Mouse (Mus musculus) 3134 (cell line): Measurements from ENCODE around the gene Stra8.

Experiments
- DNase-seq: peaks from one replicate; pipeline ENCODE4 v3.0.0-alpha.2; 2011; ENCODE audit warnings: low spot score; ENCODE audit not compliant: insufficient read length; ENCODE audit errors: extremely low read depth

The Stra8 gene

DNA sequence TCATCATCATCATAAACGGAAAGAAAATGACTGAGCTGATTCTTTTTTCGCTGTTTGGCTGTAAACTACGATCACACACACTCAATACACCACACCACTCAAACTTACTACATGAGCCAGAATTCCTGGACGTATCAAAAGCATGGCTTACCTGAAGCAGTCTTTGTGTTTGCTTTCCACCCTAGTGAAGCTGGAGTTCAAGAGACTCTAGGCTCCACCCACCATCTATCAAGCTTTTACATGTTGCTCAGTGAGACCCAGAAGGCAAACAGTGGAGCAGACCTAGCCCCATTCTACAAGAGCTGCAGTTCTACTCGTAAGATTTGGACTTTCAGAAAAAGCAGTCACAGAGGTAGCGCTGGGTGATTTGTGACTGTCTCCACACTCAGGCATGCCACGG is 17.4 kb upstream of the Stra8 start:
- no peak for DNase-seq

DNA sequence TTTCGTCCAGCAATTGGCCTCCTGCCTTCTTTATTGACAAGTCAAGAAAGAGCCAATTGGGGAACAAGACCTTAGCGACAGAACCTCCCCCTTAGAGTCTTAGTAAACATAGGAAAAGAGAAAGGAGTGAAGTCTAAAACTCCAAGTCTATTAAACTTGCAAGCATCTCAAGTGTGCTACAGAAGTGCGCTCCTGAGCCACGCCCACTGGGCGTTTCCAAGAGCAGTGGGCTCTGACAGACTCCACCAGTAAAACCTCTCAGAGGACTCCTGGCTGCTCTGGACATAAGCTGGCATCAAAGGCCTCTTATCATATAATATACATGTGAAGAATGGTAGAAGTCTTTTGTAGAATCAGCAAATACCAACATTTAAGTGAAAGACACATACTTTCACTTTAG is 16.5 kb upstream of the Stra8 start:
- DNase-seq, result no peak

DNA sequence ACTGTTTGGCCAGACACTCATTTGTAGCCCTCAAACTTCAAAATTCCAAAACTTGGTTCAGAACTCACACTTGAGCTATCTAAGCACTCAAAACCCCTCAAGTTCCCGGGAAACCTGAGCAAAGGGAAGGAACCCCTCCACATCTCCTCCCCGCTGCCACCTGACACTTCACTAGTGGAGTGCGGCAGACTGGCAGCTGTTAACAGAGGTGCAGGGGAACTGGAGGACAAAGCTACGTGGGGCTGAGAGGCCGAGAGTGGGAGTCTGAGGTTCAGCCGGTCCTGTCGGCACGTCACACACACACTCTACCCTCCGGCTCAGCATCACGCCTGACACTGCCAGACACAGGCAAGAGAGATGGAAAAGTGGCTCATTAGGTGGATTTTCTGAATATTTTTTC is 16.1 kb upstream of the Stra8 start:
- no peak for DNase-seq

DNA sequence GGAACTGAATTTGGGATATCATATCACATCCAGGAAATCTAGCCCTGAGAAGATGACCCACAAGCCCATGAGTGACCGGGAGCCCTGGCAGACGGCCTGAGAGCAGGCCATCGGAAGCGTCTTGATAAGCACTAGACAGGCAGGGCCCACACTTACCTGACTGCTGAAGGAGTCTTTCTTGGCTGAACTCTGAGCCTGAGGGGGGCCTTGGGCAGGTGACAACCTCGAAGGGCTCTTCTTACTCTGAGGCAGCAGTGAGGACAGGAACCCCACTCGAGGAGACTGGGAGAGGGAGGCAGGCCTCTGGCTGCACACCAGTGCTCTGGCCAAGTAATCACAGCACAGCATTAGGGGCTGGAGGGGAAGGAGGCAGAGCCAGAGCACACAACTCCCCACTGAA is 15.6 kb upstream of the Stra8 start:
- no peak for DNase-seq

DNA sequence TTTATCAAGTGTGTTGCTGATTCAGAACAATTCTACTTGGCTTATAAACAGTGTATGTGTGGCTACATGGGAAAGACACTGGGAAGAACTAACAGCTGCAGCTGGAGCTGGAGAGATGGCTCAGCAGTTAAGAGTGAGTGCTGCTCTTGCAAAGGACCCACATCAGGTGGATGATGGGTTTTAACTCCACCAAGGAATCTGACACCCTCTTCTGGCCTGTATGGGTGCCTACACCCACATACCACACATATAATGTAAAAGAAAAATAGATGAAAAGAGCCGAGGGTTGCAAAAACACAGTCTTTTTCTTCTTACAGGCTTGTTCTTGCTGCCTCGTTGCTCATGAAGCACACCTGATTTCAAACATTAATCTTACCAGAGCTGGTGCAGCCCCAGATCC is 13.8 kb upstream of the Stra8 start:
- no peak for DNase-seq

DNA sequence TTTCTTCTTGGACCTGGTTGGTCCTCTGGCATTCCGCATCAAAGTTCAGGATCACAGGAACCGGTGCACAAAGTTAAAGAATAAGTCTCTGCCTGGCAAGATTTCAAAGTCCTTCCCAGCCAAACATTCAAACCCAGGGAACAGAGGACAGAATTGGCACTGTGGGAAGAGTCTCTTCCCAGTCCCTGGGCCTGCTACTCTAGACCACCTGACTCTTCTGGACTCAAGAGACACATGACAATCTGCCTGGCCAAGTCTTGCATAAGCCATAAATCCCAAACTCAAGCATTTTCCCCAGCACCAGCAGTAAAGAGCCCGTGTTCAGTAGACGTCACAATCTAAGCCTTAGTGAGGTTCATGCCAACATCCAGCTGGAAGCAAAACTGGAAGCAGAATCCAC is 13.3 kb upstream of the Stra8 start:
- DNase-seq, result no peak

DNA sequence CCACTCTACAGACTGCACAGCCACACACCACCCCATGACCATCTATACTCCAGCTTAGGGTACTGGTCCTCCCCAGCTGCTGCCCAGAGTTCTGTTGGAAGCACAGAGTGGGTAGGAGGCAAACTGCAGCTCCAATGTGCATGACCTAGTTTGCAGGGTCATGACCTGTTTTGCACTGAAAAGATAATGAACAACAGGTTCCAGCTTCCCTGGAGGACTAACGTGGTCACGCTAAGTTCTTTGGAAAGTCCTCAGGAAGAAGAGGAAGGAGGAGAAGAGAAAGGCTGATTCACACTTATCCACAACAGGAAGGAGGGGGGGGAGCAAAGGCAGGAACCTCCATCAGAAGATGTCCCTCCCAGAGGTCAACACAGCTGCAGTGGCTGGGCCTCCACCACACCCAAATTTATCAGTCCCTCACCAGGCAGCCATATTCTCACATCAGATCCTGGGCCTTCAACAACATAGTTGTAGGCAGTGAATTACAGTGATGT is 12.8 kb upstream of the Stra8 start:
- DNase-seq, result no peak

DNA sequence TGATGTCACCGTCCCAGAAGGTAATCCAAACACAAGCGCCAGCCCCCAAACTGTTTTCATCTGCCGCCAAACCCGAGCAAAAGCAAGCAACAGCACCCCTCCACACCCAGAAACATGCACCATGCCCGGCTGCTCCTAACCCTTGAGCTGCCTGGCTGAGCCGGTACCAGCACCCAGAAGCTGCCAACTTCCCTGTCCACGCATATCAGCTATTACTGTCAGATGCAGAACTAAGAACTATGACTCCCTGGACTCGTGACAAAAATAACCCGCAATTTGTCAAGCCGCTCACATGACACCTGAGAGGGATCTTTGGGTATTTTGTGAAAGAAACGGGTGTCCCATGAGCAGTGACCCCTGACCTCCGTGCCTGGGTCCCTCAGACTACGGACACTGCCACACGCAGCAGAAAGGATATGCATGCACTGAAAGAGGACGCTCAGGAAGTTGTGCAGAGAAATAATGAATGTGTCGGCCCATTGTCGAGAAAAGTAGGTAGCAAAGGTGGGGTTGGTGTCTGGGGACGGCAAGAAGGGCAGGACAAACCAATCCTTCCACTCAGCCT is 12.2 kb upstream of the Stra8 start:
- no peak for DNase-seq

DNA sequence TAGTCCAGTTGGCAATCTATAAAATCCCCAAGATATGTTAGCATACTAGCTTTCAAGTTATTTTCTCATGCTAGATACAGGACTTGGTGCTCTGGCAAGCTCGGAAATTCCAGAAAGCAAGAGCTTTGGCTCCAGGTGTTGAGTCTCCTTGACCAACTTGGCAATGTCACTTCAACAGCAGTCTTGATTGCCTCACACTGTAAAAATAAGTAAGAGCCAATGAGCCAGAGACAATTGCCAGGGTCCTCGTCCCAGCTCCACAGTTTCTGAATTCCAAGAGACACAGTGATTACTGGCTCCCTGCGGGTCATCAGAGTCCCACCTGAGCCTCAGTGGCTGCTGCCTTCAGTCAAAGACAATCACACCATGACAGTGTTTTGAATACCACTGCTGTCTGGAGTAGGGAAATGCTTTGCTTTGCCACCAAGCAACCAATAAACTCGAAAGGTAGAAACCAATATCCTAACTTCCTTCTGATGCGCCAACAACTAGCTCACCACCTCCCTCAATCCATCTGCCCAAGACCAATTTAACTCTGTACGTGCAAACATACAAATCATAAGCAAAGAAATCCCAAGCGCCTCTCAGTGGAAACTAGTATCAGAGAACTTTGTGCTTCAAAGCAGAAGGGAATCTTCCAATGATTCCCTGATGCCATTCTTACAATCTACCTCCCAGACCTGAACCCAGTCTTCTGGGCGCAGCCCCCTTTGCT is 10.2 kb upstream of the Stra8 start:
- DNase-seq, result no peak

DNA sequence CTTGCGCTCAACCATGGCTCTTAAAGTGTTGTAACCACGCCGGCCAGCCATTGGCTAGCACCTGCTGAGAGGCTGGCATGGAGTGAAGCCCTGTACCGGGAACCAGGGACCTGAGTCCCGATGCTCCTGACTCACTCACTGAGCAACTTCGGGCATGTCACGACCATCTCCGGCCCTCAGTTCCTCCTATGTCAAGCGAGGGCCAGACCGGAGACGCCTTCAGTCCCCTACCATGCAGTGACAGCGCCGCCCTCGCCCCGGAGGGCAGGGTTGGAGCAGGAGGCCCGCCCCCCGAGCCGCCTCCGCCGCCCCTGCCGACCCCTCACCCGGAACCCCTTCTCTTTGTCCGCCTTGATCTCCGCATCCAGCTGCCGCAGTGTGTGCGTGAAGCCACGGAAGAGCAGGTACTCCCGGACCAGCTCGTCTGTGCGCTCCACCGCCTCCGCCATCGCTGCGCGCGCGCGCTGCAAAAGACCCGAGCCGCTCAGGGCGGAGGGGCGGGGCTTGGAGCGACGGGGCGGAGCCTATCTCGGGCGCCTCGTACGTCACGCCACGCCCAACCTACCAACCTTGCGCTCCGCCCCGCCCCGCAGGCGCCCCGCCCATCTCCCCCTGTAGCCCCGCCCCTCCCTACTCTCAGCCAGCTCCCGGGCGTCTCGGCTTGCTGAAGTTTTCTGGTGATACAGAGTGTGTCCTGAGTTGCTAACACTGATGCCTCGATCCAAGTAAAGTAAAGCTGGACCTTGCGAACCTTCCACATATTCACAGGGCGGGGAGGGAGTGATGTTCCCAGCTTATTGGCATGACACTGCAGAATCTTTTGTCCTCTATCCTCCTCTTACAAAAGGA is 9.4 kb upstream of the Stra8 start, which contains the start of gene Wdr91:
Gene Wdr91 (minus strand): TSS at position 506 of the 849 bp plus-strand sequence.
- peak; percentile 90 for DNase-seq

DNA sequence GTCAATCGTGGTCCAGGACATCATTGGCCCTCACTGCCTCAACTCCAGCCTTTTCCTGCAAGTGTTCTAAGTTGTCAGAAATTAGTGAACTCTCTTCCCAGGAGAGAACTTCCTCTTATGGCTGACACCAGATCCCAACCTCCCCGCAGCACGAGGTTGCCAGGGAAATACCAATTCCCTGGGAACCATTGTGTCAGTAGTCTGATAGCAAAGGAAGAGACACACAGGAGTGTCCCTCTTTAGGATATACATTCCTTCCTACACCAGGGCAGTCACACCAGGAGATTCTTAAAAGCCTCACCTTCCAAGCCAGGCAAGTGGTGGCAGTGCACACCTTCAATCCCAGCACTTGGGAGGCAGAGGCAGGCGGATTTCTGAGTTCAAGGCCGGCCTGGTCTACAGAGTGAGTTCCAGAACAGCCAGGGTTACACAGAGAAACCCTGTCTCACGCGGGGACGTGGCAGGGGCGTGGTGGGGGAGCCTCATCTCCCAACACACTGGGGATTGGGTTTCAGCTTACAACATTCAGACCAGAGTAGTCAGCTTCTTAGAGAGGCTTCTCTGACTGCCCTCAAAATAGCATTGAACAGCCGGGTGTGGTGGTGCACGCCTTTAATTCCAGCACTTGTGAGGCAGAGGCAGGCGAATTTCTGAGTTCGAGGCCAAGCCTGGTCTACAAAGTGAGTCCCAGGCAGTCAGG is 6.5 kb upstream of the Stra8 start:
- DNase-seq, result no peak

DNA sequence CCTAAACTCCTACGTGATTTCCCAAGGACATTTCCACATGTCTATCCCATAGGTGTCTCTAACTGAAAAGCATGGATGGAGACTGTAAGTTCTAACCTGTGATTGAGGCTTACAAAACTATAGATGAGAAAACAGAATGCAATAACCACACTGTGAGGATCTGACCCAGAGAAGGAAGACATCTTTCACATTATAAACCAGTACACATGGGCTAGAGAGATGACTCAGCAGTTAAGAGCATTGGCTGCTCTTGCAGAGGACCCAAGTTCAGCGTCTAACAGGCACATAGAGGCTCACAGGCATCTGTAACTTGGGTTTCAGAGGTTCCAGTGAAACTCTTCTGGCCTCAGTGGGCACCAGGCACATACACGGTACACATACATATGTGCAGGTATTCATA is 5.5 kb upstream of the Stra8 start:
- DNase-seq, result no peak

DNA sequence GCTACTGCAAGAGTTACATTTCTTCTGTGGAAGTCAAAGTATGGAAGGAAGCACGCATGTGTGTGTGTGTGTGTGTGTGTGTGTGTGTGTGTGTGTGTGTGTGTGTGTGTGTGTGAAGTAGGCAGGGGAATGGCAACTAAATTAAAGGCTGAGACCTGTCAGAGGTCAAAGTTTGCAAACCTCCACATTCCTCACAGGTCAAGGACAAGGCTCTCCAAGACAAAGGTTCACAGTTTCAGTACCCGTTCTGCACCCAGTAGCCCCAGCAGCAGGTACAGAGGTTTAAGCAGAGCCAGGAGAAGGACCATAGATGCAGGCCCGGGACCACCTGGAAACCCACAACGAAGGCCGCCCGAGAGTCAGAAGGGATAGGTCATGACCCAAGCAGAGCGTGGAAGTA is 817 bp upstream of the Stra8 start:
- DNase-seq, result no peak

DNA sequence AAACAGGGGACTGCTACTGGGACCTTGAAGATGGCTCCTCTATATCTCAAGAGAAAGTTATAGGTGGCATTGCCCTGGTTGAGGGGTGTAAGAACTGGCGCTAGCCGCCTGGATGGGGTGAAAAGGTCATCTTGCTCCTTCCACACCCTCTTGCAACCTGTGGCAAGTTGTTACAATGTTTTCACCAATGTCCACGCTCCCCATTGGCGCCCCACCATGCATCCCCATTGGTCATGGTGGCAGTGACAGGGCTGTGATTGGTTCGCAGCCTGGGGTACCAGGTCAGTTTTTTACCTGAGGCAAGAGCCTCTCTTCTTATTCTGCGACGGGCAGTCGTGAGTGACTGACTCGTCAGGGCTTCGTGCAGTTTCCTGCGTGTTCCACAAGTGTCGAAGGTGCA is 668 bp downstream of the Stra8 start:
- no peak for DNase-seq

DNA sequence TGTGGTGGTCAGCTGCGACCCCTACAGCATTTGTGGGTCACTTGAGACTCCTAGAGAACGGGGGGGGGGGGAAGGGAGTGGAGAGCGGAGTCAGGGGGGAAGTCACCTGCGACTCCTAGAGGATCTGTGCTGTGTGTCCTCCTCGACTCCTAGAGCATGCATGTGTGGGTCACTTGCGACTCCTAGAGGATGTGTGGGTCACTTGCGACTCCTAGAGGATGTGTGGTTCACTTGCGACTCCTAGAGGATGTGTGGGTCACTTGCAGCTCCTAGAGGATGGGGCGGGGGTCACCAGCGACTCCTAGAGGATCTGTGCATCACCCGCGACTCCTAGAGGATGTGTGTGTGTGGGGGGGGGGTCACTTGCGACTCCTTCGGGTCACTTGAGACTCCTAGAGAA is 2.0 kb downstream of the Stra8 start:
- DNase-seq, result peak; percentile 20

DNA sequence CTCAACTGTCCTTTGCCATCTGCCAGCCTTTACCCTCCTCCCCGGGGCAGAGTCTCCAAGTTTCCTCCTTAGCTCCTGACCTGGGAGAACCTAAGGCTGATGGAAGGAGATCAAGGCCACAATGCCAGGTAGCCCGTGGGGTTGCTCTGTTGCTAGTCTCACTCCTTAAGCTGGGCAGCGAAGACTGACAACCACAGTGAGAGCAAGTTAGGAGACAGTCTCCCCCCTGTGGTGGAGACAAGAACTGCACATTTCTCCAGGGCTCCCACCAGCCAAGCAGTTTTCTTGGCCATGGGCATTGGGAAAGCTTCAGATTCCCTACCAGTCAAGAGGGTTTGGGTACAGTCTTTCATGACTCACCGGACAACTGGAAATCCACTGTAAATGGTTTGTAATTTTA is 7.2 kb downstream of the Stra8 start:
- DNase-seq, result peak; percentile 27

DNA sequence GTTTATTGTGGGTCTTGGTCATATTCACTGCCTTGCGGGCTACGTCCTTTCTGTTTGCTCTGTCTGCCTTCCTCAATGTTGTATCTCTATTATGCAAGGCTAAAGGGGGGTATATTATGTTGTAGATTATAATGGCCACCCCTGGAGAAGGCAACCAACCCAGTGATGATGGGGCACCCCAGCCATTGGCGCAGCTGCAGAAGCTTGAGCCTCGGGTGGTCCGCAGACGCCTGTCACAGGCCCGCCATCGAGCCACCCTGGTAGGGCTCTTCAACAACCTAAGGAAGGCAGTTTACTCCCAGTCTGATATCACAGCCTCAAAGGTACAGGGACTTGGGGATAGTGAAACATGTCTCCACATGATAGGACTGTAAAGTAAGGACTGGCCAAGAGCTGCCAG is 7.6 kb downstream of the Stra8 start:
- DNase-seq, result no peak

DNA sequence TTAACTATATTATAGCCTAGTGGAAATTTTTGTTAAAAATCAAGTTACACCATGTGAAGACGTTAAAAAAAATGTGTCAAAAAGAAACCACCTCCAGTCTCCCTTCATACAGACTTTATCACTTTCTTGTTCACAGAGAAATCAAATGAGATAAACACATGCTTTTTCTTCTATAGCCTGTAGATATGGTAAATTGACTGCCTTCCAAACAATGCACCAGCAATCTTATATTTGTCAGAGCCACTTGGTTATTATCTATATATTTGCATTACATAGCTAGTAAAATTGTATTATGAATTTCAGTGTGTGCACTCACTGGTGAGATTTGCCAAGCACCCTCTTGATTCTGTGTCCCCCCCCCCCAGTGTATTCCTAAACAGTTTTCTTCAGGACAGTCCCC is 12.7 kb downstream of the Stra8 start:
- no peak for DNase-seq

DNA sequence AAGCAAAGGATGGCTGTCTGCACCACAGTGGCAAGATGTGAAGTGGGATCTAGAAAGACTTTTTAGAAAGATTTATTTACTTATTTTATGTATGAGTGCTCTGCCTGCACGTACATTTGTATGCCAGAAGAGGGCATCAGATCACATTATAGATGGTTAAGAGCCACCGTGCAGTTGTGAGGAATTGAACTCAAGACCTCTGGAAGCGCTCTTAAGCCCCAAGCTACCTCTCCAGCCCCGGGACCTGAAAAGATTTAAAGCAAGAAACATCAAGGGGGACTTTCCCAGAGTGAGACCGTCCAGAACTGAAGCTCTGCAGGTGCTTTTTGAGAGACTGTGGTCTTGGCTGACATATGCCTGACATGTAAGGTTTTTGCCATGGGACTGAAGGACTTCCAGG is 16.8 kb downstream of the Stra8 start:
- no peak for DNase-seq

DNA sequence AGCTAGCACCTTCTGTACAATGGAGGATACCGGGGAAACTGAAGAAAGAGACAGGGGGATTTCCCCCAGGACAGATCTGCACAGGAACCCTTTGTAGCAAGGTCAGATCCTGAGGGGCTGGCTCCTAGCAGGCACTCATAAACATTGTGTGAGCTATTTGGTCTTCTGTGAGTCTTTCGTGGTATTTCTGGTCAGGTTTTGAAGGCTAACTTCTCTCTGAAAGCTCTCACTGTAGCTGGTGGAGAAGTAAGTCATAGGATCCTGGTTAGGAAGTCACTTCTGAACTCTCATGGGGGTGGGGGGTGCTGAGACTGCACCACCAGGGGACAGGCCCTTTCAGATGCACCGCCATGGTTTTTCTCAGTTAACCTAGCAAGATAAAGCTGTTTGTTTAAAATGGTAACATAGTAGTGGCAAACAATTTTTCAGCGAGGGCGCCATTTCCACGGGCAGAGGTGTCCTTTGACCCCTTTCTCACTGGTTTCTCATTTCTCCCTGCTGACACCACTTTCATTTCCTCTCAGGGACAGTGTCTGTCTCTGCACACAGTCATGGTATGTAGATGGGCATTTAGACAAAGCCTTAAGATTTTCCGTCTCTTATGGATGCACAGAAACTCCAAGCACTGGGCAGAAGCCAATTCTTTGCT is 18.4 kb downstream of the Stra8 start:
- no peak for DNase-seq

DNA sequence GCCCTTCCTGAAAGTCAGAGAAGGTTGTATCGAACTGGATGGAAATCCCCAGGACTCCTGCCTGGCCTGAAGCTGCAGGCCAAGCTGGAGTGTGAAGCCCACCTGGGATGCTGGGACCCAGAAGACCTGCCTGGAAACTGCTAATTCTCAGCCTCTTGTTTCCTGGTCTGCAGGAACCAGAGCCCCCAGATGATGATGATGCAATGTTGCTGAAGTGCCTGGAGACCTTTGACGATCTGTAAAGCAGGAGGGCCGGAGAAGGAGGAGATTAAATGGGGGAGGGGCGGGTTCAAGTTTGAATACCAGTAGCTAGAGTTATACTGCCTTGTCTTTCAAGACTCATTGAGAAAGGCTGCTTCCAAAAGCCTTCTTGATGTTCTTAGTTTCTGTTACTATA is 19.0 kb downstream of the Stra8 start:
- no peak for DNase-seq
